Mouse (Mus musculus) forebrain, embryonic 14.5 days (tissue): ENCODE data around the gene Spem2. TPM values are rescaled to one million over a fixed set of nuclear protein-coding genes. Genes with fewer than 3 reads are reported as not detected.

Experiments used
- ATAC-seq: fragments of 200-750 bp; cut with Nextera tagmentation; 2 replicates; pipeline ENCODE4 v1.8.0; 2017; ENCODE audit warnings: mild to moderate bottlenecking, moderate library complexity
- DNase-seq: peaks from one replicate; pipeline ENCODE4 v3.0.0-alpha.2; 2015; ENCODE audit warnings: low spot score
- H3K27ac ChIP-seq: fragments of 300-500 bp; sonication (generic); 2 replicates; pipeline ENCODE4 v1.5.1; 2014; ENCODE audit warnings: low read depth, mild to moderate bottlenecking, control low read depth, low read length, moderate library complexity
- H3K27me3 ChIP-seq: fragments of 300-500 bp; sonication (generic); replicated peaks from 2 replicates; pipeline ENCODE4 v1.6.1; 2014; ENCODE audit warnings: low read length, control low read depth, mixed read lengths; ENCODE audit not compliant: control insufficient read depth, insufficient read depth
- H3K36me3 ChIP-seq: fragments of 300-500 bp; sonication (generic); 2 replicates; pipeline ENCODE4 v1.6.1; 2014; ENCODE audit warnings: low read length, control low read depth; ENCODE audit not compliant: control insufficient read depth, insufficient read depth
- H3K4me1 ChIP-seq: fragments of 300-500 bp; sonication (generic); 2 replicates; pipeline ENCODE4 v1.6.1; 2014; ENCODE audit warnings: antibody characterized with exemption, low read length, control low read depth; ENCODE audit not compliant: control insufficient read depth, insufficient read depth
- H3K4me2 ChIP-seq: fragments of 300-500 bp; sonication (generic); 2 replicates; pipeline ENCODE4 v1.6.1; 2014; ENCODE audit warnings: mild to moderate bottlenecking, control low read depth, low read length
- H3K4me3 ChIP-seq: fragments of 300-500 bp; sonication (generic); 2 replicates; pipeline ENCODE4 v1.5.1; 2014; ENCODE audit warnings: low read depth, low read length, control low read depth
- H3K9ac ChIP-seq: fragments of 300-500 bp; sonication (generic); 2 replicates; pipeline ENCODE4 v1.6.1; 2014; ENCODE audit warnings: mild to moderate bottlenecking, low read length, control low read depth, moderate library complexity
- H3K9me3 ChIP-seq: fragments of 300-500 bp; sonication (generic); replicated peaks from 2 replicates; pipeline ENCODE4 v1.6.1; 2016; ENCODE audit warnings: low read length, control low read depth, mixed read lengths; ENCODE audit not compliant: control insufficient read depth
- WGBS: fragments of 180-500 bp; shearing (Covaris S2); extraction: QIAGEN DNeasy Blood & Tissue Kit; methylation state at CpG from one replicate; pipeline ENCODE4 v1.1.7; 2014; 5-methylcytosine and 5-hydroxymethylcytosine counted together
- polyA plus RNA-seq: library from polyadenylated mRNA; unstranded; fragments of >200 nt; fragmentation: Nextera tagmentation; extraction: Ambion mirVana; gene quantifications from 2 replicates; pipeline ENCODE4 v1.2.1, GENCODE M21; 2014

Spem2 gene
- polyA plus RNA-seq, 1 experiment from 2014 or later = not detected

- 75% methylated on average over 2 of the region's 2 CpGs for WGBS
- H3K4me3 ChIP-seq = no peak overlapping the region
- no peaks in the 10 kb centered on the region for H3K9me3 ChIP-seq
- no peaks in the 10 kb centered on the region for H3K27me3 ChIP-seq
- H3K36me3 ChIP-seq = peaks cover 46% of the 10 kb centered on the region
- no peak for ATAC-seq
- no peak for DNase-seq
- no peak overlapping the region for H3K9ac ChIP-seq
- H3K27ac ChIP-seq = no peak overlapping the region
- H3K4me1 ChIP-seq = no peaks in the 10 kb centered on the region
- no peak overlapping the region for H3K4me2 ChIP-seq
These were observed 5.2 kb upstream of the Spem2 start for GRCm38 (mm10) chr11:69823456-69823855.

- 85% methylated on average over 3 of the region's 3 CpGs for WGBS
- Histone ChIP-seq H3K27me3 (no peaks in the 10 kb centered on the region), H3K4me3 (no peak within 1 kb of the TSS), H3K9ac (no peak within 1 kb of the TSS), H3K4me1 (no peaks in the 10 kb centered on the region), H3K4me2 (no peak within 1 kb of the TSS), H3K9me3 (no peaks in the 10 kb centered on the region), H3K36me3 (peaks cover 32% of the 10 kb centered on the region), H3K27ac (no peak within 1 kb of the TSS)
- no peak for ATAC-seq
- DNase-seq = no peak
These were observed 3.8 kb upstream of the Spem2 start, which contains the start of gene Spem1 for GRCm38 (mm10) chr11:69822080-69822479. Gene Spem1, minus strand, starts transcription at chr11:69822180.

GRCm38 (mm10) chr11:69818871-69819270, 606 bp upstream of the Spem2 start:
- ATAC-seq = no peak
- Histone ChIP-seq H3K4me3 (no peak overlapping the region), H3K9me3 (no peaks in the 10 kb centered on the region), H3K36me3 (peaks cover 2% of the 10 kb centered on the region; the same call in 1 of the 2 replicates), H3K27ac (no peak overlapping the region), H3K4me2 (no peak overlapping the region), H3K9ac (no peak overlapping the region), H3K4me1 (no peaks in the 10 kb centered on the region), H3K27me3 (no peaks in the 10 kb centered on the region)
- 92% methylated on average over 8 of the region's 8 CpGs for WGBS
- no peak for DNase-seq

- Histone ChIP-seq H3K36me3 (no peaks in the 10 kb centered on the region), H3K27ac (no peak overlapping the region), H3K4me1 (no peaks in the 10 kb centered on the region), H3K27me3 (no peaks in the 10 kb centered on the region), H3K4me3 (no peak overlapping the region), H3K9ac (no peak overlapping the region), H3K9me3 (no peaks in the 10 kb centered on the region), H3K4me2 (no peak overlapping the region)
- ATAC-seq (no peak), DNase-seq (no peak)
- WGBS = 93% methylated on average over 12 of the region's 12 CpGs
These were observed 1.7 kb downstream of the Spem2 start for GRCm38 (mm10) chr11:69816520-69816919.

DNA sequence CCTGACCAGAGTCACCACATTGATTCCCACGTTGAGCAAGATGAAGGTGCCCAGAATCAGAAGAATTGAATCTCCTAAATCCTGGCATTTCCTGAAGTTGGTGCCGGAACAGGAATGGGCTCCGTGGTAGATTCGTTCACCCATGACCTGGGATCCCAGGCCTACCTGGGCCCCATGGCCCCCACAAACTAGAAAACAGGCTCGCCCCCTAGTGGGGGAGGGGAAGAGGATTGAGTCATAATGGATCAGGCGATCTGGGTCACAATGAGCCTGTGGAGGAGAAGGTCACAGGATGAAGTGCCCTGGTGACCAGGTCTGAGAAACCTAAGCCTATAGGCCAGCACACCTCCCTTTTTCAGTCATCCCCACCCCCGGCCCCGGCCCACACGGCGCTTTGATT, 3.1 kb downstream of the Spem2 start, which contains the start of gene Gm39566:
TSS of gene Gm39566 (minus strand) at position 144 of the 400 bp plus-strand sequence.
- no peak for DNase-seq
- WGBS = 63% methylated on average over 10 of the region's 10 CpGs
- H3K27ac ChIP-seq = no peak within 1 kb of the TSS
- ATAC-seq = no peak
- no peak within 1 kb of the TSS for H3K4me3 ChIP-seq
- no peaks in the 10 kb centered on the region for H3K27me3 ChIP-seq
- no peak within 1 kb of the TSS for H3K9ac ChIP-seq
- H3K36me3 ChIP-seq = no peaks in the 10 kb centered on the region
- H3K4me1 ChIP-seq = no peaks in the 10 kb centered on the region
- no peak within 1 kb of the TSS for H3K4me2 ChIP-seq
- no peaks in the 10 kb centered on the region for H3K9me3 ChIP-seq

DNA sequence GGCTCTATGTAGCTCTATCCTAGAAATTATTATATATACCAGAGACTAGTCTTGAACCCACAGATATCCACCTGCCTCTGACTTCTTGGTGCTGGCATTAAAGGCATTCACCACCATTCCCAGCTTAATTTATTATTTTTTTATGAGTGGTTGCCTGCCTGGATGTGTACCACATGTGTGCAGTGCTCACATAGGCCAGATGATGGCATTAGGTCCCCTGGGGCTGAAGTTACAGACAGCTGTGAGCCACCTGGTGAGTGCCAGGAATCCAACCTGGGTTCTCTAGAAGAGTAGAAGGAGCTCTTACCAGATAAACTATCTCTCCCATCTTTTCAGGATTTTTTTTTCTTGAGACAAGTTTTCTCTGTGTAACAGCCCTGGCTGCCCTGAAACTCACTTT, 8.0 kb downstream of the Spem2 start:
- H3K4me1 ChIP-seq = no peaks in the 10 kb centered on the region
- DNase-seq (no peak), ATAC-seq (no peak)
- H3K9ac ChIP-seq = no peak overlapping the region
- no peak overlapping the region for H3K27ac ChIP-seq
- no peaks in the 10 kb centered on the region for H3K9me3 ChIP-seq
- no peak overlapping the region for H3K4me3 ChIP-seq
- no peak overlapping the region for H3K4me2 ChIP-seq
- H3K27me3 ChIP-seq = peaks cover 10% of the 10 kb centered on the region
- no peaks in the 10 kb centered on the region for H3K36me3 ChIP-seq

GRCm38 (mm10) chr11:69807641-69808040, 10.6 kb downstream of the Spem2 start:
- Histone ChIP-seq H3K4me2 (no peak overlapping the region), H3K27ac (no peak overlapping the region), H3K9ac (no peak overlapping the region), H3K9me3 (no peaks in the 10 kb centered on the region), H3K36me3 (no peaks in the 10 kb centered on the region), H3K27me3 (peaks cover 22% of the 10 kb centered on the region), H3K4me1 (peaks cover 20% of the 10 kb centered on the region), H3K4me3 (no peak overlapping the region)
- DNase-seq (no peak), ATAC-seq (no peak)
- 94% methylated on average over 2 of the region's 2 CpGs for WGBS

GRCm38 (mm10) chr11:69806378-69806777, 11.9 kb downstream of the Spem2 start:
- WGBS = 81% methylated on average over 4 of the region's 4 CpGs
- H3K27ac ChIP-seq = no peak overlapping the region
- H3K4me2 ChIP-seq = no peak overlapping the region
- no peaks in the 10 kb centered on the region for H3K36me3 ChIP-seq
- no peak for DNase-seq
- H3K9me3 ChIP-seq = no peaks in the 10 kb centered on the region
- H3K4me3 ChIP-seq = no peak overlapping the region
- no peak overlapping the region for H3K9ac ChIP-seq
- ATAC-seq = no peak
- peaks cover 26% of the 10 kb centered on the region for H3K4me1 ChIP-seq
- peaks cover 27% of the 10 kb centered on the region for H3K27me3 ChIP-seq

DNA sequence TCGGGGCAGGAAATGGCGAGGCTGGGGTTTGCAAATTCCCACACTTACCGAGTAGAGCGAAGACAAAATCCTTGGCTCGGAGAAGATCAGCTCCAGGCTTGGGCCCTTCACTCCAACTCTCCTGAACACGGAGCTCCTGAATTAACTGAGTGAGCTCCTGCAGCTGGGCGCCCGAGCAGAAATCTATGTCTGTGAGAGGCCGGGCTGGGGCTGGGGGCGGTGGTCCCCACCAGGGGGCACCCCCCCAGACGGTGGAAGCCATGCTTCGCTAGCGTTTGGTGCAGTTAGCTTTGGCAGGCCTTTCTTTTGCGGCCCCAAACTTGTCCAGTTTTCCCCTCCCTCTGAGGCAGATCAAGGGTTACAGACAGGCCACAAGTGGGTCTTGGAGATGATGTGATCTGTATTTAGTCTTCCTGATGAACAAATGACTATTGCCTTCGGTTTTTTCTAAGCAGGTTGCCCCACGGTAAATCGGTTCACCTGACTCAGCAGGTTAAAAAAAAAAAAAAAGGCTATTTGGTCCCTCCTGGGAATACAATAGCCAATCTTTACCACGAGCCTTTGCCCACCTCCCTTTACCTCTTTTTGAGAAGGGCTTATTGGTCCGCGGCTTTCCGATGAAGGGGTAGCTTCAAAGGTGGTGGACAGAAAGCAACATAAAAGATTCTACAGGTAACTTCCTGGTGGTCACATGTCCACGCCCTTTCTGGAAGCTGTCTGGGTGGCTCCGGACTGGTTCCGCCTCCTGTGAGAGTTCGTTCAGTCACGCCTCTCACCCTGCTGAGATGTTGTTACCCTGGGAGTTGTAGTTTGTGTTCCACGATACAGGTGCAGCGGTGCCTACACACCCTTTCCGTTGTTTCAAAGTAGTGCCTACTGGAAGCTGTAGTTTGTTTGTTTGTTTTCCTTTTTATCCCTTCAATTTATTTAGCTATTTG, 13.0 kb downstream of the Spem2 start, which contains the start of gene Tmem102:
TSS of gene Tmem102 (minus strand) at position 653 of the 938 bp plus-strand sequence.
- Histone ChIP-seq H3K27ac (no peak within 1 kb of the TSS), H3K4me2 (peak within 1 kb of the TSS; percentile 98; the same call in 1 of the 2 replicates), H3K4me3 (no peak within 1 kb of the TSS; the same call in 1 of the 2 replicates), H3K9me3 (no peaks in the 10 kb centered on the region), H3K27me3 (peaks cover 27% of the 10 kb centered on the region), H3K36me3 (no peaks in the 10 kb centered on the region), H3K9ac (peak within 1 kb of the TSS; percentile 25; the same call in 1 of the 2 replicates), H3K4me1 (peaks cover 31% of the 10 kb centered on the region)
- WGBS = 5% methylated on average over 29 of the region's 29 CpGs
- ATAC-seq (no peak), DNase-seq (no peak)
